Mouse (Mus musculus): ENCODE measurements around the gene Omp. TPM values are rescaled to one million over a fixed set of nuclear protein-coding genes. Genes with fewer than 3 reads are reported as not detected.

The Omp gene
- polyA plus RNA-seq, 1 experiment from 2014 or later, result 0.33 TPM

DNA sequence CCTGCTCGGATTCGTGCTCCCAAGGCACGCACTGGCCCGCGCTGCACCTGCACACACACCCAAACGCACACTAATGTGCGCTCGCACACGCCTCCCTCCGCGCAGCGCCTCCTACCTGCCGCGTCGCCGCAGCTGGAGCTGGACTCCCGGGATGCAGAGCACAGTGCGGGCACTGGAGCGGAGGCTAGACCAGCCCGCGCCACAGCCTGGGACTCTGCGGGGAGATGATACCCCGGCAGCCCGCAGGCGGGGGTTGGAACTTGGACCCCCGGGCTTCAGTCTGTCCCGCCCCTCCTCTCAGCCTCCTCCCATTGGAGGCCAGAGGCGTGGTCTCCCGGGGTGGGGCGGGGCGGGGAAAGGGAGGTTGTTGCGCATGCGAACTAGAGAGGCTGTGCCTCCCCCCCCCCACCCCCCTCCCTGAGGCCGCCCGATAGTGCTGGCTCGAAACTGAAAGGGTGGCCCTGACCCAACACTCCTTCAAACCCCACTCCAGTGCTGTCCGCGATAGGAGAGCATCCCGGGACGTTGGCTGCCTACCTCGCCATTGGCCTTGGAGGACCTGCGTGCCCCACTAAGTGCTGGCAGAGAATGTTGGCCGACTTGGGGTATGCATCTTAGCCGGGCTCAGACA, 32.7 kb upstream of the Omp start, which contains the start of gene Capn5:
TSS of gene Capn5 (minus strand) at position 346 of the 631 bp plus-strand sequence.
- whole genome bisulfite sequencing, result 3% methylated on average over 42 of the region's 44 CpGs
- Histone ChIP-seq H3K9me3 (no peaks in the 10 kb centered on the region), H3K4me1 (peaks cover 49% of the 10 kb centered on the region)

DNA sequence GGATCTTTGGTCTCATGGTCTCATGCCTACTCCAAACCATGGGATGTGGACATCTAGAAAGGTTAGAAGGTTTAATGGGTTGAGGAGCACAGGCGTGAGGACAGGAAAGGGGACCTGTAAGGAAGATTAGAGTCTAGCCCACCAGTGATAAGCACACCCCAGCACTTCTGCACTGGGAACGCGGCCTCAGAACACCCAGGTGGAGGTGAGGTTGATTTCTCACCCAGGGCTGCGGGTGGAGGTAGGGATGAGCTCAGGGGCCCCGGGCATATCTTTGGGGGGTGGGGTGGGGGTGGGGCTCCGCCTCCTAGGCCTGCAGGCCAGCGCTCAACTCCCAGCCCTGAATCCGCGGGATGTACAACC, 32.2 kb upstream of the Omp start:
- no peaks in the 10 kb centered on the region for H3K36me3 ChIP-seq

More for the DNA sequence above, 32.7 kb upstream of the Omp start, which contains the start of gene Capn5:
- Histone ChIP-seq H3K27me3 (ENCODE audit: insufficient read depth, poor library complexity, severe bottlenecking) (peaks cover 7% of the 10 kb centered on the region; the same call in 1 of the 2 replicates), H3K4me3 (peak within 1 kb of the TSS; percentile 75), H3K36me3 (no peaks in the 10 kb centered on the region), H3K27ac (peak within 1 kb of the TSS; percentile 88)
- peak; percentile 95 for DNase-seq (ENCODE audit: low spot score)

GRCm38 (mm10) chr7:98177071-98177485, 31.8 kb upstream of the Omp start:
- H3K27me3 ChIP-seq (ENCODE audit: insufficient read depth, poor library complexity, severe bottlenecking), result peaks cover 7% of the 10 kb centered on the region; the same call in 1 of the 2 replicates
- WGBS, result 30% methylated on average over 2 of the region's 2 CpGs
- no peak for DNase-seq (ENCODE audit: low spot score)
- no peaks in the 10 kb centered on the region for H3K36me3 ChIP-seq
- H3K4me3 ChIP-seq, result peak overlapping the region; percentile 75
- peaks cover 58% of the 10 kb centered on the region for H3K4me1 ChIP-seq
- H3K27ac ChIP-seq, result peak overlapping the region; percentile 88
- H3K9me3 ChIP-seq, result no peaks in the 10 kb centered on the region

More for the DNA sequence above, 32.2 kb upstream of the Omp start:
- H3K9me3 ChIP-seq, result no peaks in the 10 kb centered on the region
- peaks cover 54% of the 10 kb centered on the region for H3K4me1 ChIP-seq
- H3K27me3 ChIP-seq (ENCODE audit: insufficient read depth, poor library complexity, severe bottlenecking), result peaks cover 7% of the 10 kb centered on the region; the same call in 1 of the 2 replicates
- DNase-seq (ENCODE audit: low spot score), result no peak
- 4% methylated on average over 9 of the region's 9 CpGs for WGBS
- H3K27ac ChIP-seq, result peak overlapping the region; percentile 88
- H3K4me3 ChIP-seq, result peak overlapping the region; percentile 75

GRCm38 (mm10) chr7:98176322-98177070, 31.2 kb upstream of the Omp start:
- H3K4me3 ChIP-seq, result peak overlapping the region; percentile 75
- no peaks in the 10 kb centered on the region for H3K9me3 ChIP-seq
- H3K27me3 ChIP-seq (ENCODE audit: insufficient read depth, poor library complexity, severe bottlenecking), result peaks cover 7% of the 10 kb centered on the region; the same call in 1 of the 2 replicates
- no peaks in the 10 kb centered on the region for H3K36me3 ChIP-seq
- no peak for DNase-seq (ENCODE audit: low spot score)
- peaks cover 63% of the 10 kb centered on the region for H3K4me1 ChIP-seq
- 53% methylated on average over 8 of the region's 8 CpGs for WGBS
- H3K27ac ChIP-seq, result peak overlapping the region; percentile 88

GRCm38 (mm10) chr7:98174883-98175755, 29.8 kb upstream of the Omp start:
- Histone ChIP-seq H3K27ac (peak overlapping the region; percentile 75), H3K9me3 (no peaks in the 10 kb centered on the region), H3K36me3 (no peaks in the 10 kb centered on the region), H3K27me3 (ENCODE audit: insufficient read depth, poor library complexity, severe bottlenecking) (peaks cover 7% of the 10 kb centered on the region; the same call in 1 of the 2 replicates), H3K4me1 (peaks cover 75% of the 10 kb centered on the region), H3K4me3 (0 out of 2 replicates have a peak overlapping the region, but pooled peaks have one; percentile 6)
- WGBS, result 49% methylated on average over 4 of the region's 4 CpGs
- DNase-seq (ENCODE audit: low spot score), result peak; percentile 90

- Histone ChIP-seq H3K9me3 (no peaks in the 10 kb centered on the region), H3K27ac (peak overlapping the region; percentile 71), H3K4me3 (no peak overlapping the region), H3K27me3 (ENCODE audit: insufficient read depth, poor library complexity, severe bottlenecking) (peaks cover 7% of the 10 kb centered on the region; the same call in 1 of the 2 replicates), H3K36me3 (no peaks in the 10 kb centered on the region), H3K4me1 (peaks cover 69% of the 10 kb centered on the region)
- 23% methylated on average over 4 of the region's 4 CpGs for WGBS
- DNase-seq (ENCODE audit: low spot score), result peak; percentile 76
These were observed 28.1 kb upstream of the Omp start for GRCm38 (mm10) chr7:98173408-98173807.

GRCm38 (mm10) chr7:98172661-98173060, 27.4 kb upstream of the Omp start:
- H3K4me3 ChIP-seq, result no peak overlapping the region
- H3K36me3 ChIP-seq, result no peaks in the 10 kb centered on the region
- peaks cover 62% of the 10 kb centered on the region for H3K4me1 ChIP-seq
- WGBS, result 75% methylated on average over 8 of the region's 8 CpGs
- H3K9me3 ChIP-seq, result no peaks in the 10 kb centered on the region
- peak overlapping the region; percentile 71 for H3K27ac ChIP-seq
- peaks cover 7% of the 10 kb centered on the region; the same call in 1 of the 2 replicates for H3K27me3 ChIP-seq (ENCODE audit: insufficient read depth, poor library complexity, severe bottlenecking)
- DNase-seq (ENCODE audit: low spot score), result no peak

- 44% methylated on average over 6 of the region's 6 CpGs for WGBS
- no peaks in the 10 kb centered on the region for H3K9me3 ChIP-seq
- no peak overlapping the region for H3K4me3 ChIP-seq
- peak; percentile 89 for DNase-seq (ENCODE audit: low spot score)
- H3K36me3 ChIP-seq, result no peaks in the 10 kb centered on the region
- H3K27me3 ChIP-seq (ENCODE audit: insufficient read depth, poor library complexity, severe bottlenecking), result no peaks in the 10 kb centered on the region
- peak overlapping the region; percentile 71 for H3K27ac ChIP-seq
- peaks cover 49% of the 10 kb centered on the region for H3K4me1 ChIP-seq
These were observed 26.1 kb upstream of the Omp start for GRCm38 (mm10) chr7:98171141-98172073.

DNA sequence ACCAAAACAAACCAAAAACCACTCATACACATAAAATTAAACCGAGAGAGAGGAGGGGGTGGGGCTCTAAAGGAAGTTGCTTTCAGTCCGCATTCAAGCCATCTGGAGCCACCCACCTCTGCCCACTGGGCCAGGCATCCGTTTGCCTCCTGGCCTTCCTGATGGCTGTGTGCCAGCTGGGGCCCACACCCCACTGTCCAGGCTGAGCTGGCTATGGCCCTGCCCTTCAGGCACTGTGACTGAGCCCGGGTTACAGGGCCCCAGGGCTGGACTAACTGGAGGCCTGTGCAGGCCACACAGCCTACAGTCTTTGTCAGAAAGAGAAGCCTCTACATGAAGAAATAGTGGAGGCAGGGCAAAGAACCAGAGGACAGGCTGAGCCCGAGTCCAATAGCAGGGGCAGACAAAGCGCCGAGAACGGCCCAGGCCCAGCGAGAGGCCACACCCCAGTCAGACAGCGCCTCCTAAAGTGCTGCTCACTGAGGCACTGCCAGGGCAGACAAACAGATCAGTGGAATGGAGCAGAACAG, 19.8 kb upstream of the Omp start:
- Histone ChIP-seq H3K4me1 (peaks cover 44% of the 10 kb centered on the region), H3K9me3 (no peaks in the 10 kb centered on the region), H3K4me3 (no peak overlapping the region), H3K36me3 (no peaks in the 10 kb centered on the region), H3K27me3 (ENCODE audit: insufficient read depth, poor library complexity, severe bottlenecking) (no peaks in the 10 kb centered on the region), H3K27ac (peak overlapping the region; percentile 83)
- DNase-seq (ENCODE audit: low spot score), result peak; percentile 74
- WGBS, result 58% methylated on average over 10 of the region's 10 CpGs

DNA sequence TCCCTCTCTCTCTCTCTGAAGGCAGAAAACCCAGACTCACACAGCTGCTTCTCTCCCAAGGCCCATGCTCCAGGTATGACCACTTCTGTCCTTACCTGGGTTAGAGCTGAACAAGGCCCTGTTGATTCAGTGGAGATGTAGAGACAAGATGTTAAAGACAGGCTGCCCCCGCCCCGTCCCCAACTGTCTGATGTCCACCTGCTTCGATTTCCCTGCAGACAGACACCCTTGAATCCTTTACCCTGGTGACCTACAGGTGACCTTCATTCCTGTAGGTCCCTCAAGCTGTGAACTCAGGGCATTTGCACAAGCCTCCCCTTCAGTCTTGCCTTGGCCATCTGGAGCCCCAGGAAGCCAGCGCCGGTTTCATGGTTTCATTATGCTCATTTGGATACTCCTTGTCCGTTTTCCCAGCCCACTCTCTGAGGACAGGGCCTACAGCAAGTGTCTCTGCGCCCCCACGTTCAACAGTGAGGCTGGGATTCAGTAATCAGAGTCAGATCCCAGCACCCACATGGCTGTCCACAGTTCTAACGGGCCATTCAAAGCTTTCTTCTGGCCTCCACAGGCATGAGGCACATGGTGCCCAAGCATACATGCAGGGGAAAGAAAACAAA, 19.2 kb upstream of the Omp start:
- H3K27ac ChIP-seq, result peak overlapping the region; percentile 83
- H3K27me3 ChIP-seq (ENCODE audit: insufficient read depth, poor library complexity, severe bottlenecking), result no peaks in the 10 kb centered on the region
- WGBS, result 79% methylated on average over 9 of the region's 9 CpGs
- no peaks in the 10 kb centered on the region for H3K36me3 ChIP-seq
- peak; percentile 70 for DNase-seq (ENCODE audit: low spot score)
- H3K4me1 ChIP-seq, result peaks cover 50% of the 10 kb centered on the region
- no peak overlapping the region for H3K4me3 ChIP-seq
- H3K9me3 ChIP-seq, result no peaks in the 10 kb centered on the region

- H3K36me3 ChIP-seq, result no peaks in the 10 kb centered on the region
- H3K9me3 ChIP-seq, result no peaks in the 10 kb centered on the region
- 42% methylated on average over 3 of the region's 3 CpGs for WGBS
- DNase-seq (ENCODE audit: low spot score), result no peak
- H3K27me3 ChIP-seq (ENCODE audit: insufficient read depth, poor library complexity, severe bottlenecking), result no peaks in the 10 kb centered on the region
- H3K4me1 ChIP-seq, result peaks cover 58% of the 10 kb centered on the region
- no peak overlapping the region for H3K27ac ChIP-seq
- H3K4me3 ChIP-seq, result no peak overlapping the region
These were observed 18.4 kb upstream of the Omp start for GRCm38 (mm10) chr7:98163700-98164099.

All from heart, embryonic 10.5 days (tissue).